Mouse (Mus musculus): ENCODE data around the gene Ube4b. TPM values are rescaled to one million over a fixed set of nuclear protein-coding genes. Genes with fewer than 3 reads are reported as not detected.

Gene Ube4b
- polyA plus RNA-seq, 1 experiment from 2014 or later = 14.2 TPM

DNA sequence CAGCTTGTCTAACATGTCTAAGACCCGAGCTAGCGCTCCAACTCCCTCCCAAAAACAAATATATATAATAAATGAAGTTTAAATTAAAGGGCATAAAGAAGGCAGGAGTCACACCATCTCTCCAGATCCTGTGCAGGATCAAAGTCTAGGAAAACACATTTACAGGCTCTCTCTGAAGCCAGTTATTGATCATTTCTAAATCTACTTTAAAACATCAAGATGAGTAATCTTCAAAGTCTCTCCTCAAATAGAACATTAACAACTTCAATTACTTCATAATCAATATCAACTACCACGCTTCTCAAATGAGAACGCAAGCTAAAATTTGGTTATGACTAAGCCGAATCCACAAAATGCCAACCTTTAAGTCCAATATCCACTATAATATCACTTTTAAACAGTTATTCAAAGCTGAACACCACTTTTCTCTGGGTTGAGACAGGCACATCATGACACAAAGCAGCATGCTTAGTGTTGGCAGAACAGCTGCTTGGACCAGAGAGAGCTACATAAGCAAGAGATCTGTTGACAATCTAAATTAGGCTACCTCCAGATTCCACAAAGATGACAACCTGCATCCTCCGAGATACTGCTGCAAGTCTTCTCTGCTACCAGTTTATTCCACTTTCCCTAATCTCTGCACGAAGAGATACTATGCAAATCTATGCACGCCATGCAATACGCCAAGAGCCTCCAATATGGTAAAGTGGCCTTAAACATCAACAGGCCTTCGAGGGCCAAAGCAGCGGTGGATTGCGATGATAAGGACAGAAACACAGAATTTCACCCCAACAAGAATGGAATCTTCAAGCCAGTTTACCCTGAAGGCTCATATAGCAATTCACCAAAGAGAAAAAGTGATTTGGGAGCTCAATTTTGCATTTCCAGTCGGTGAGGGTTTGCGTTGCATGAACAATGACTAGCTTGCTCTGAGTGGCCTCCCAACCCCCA, 120.5 kb downstream of the Ube4b start:
- no peak for TF ChIP-seq CTCF (IDR thresholded peaks at IDR 0.05)
- no peak for TF ChIP-seq EP300 (IDR thresholded peaks at IDR 0.05)
- Histone ChIP-seq H3K4me1 (ENCODE audit: insufficient read depth, low read depth, low read length) (peaks cover 23% of the 10 kb centered on the region; the same call in 1 of the 2 replicates), H3K9ac (replicated peaks; ENCODE audit: low read depth) (peak overlapping the region; percentile 89), H3K4me3 (ENCODE audit: low read depth, low read length) (peak overlapping the region; percentile 96), H3K27ac (ENCODE audit: low read length) (peak overlapping the region; percentile 96; the same call in 1 of the 2 replicates), H3K36me3 (ENCODE audit: insufficient read depth, low read length) (no peaks in the 10 kb centered on the region), H3K9me3 (ENCODE audit: low read length) (no peaks in the 10 kb centered on the region), H3K27me3 (replicated peaks; ENCODE audit: insufficient read depth, low read length) (no peaks in the 10 kb centered on the region), H3K4me2 (replicated peaks; ENCODE audit: low read depth, low read length) (peak overlapping the region; percentile 85)
- 38% methylated on average over 14 of the region's 14 CpGs for WGBS
- ATAC-seq = no peak
- no peak for DNase-seq (ENCODE audit: low spot score)

- WGBS = 53% methylated on average over 1 of the region's 1 CpGs
- no peak for TF ChIP-seq CTCF (IDR thresholded peaks at IDR 0.05)
- TF ChIP-seq EP300 (IDR thresholded peaks at IDR 0.05) = no peak
- H3K27ac ChIP-seq (ENCODE audit: low read length) = no peak overlapping the region
- no peaks in the 10 kb centered on the region for H3K9me3 ChIP-seq (ENCODE audit: low read length)
- no peaks in the 10 kb centered on the region for H3K27me3 ChIP-seq (replicated peaks; ENCODE audit: insufficient read depth, low read length)
- DNase-seq (ENCODE audit: low spot score) (peak; percentile 44), ATAC-seq (no peak)
- H3K36me3 ChIP-seq (ENCODE audit: insufficient read depth, low read length) = no peaks in the 10 kb centered on the region
- H3K4me3 ChIP-seq (ENCODE audit: low read depth, low read length) = no peak overlapping the region
- no peak overlapping the region for H3K9ac ChIP-seq (replicated peaks; ENCODE audit: low read depth)
- no peak overlapping the region for H3K4me2 ChIP-seq (replicated peaks; ENCODE audit: low read depth, low read length)
- peaks cover 23% of the 10 kb centered on the region; the same call in 1 of the 2 replicates for H3K4me1 ChIP-seq (ENCODE audit: insufficient read depth, low read depth, low read length)
These were observed 122.1 kb downstream of the Ube4b start for GRCm38 (mm10) chr4:149304466-149304865.

DNA sequence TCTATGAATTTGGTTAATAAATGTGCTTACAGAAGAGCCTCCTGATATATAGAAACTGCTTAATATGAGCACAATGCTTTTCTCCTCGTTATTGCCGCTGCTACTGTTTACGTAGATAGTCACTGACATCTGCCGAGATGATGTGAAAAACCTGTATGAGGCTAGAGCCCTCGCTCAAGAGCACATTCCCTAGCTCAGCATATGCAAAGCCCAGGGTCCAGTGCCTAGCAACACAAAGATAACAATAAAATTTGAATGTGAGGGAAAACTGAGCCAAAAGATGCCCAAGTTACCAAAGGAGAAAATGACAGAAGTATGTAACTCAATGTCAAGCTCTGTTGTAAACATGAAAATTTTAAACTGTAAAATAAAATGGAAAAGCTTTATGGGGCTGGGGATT, 123.0 kb downstream of the Ube4b start:
- Histone ChIP-seq H3K9me3 (ENCODE audit: low read length) (no peaks in the 10 kb centered on the region), H3K27ac (ENCODE audit: low read length) (no peak overlapping the region), H3K4me2 (replicated peaks; ENCODE audit: low read depth, low read length) (peak overlapping the region; percentile 20; the same call in 1 of the 2 replicates), H3K9ac (replicated peaks; ENCODE audit: low read depth) (no peak overlapping the region), H3K27me3 (replicated peaks; ENCODE audit: insufficient read depth, low read length) (no peaks in the 10 kb centered on the region), H3K4me3 (ENCODE audit: low read depth, low read length) (no peak overlapping the region), H3K36me3 (ENCODE audit: insufficient read depth, low read length) (no peaks in the 10 kb centered on the region), H3K4me1 (ENCODE audit: insufficient read depth, low read depth, low read length) (peaks cover 23% of the 10 kb centered on the region; the same call in 1 of the 2 replicates)
- ATAC-seq = no peak
- WGBS = 44% methylated on average over 5 of the region's 5 CpGs
- DNase-seq (ENCODE audit: low spot score) = peak; percentile 12
- TF ChIP-seq EP300 (IDR thresholded peaks at IDR 0.05) (no peak), CTCF (IDR thresholded peaks at IDR 0.05) (no peak)

- H3K36me3 ChIP-seq (ENCODE audit: insufficient read depth, low read length) = no peaks in the 10 kb centered on the region
- H3K27ac ChIP-seq (ENCODE audit: low read length) = 0 out of 2 replicates have a peak overlapping the region, but pooled peaks have one; percentile 9
- no peak overlapping the region for H3K4me3 ChIP-seq (ENCODE audit: low read depth, low read length)
- no peak overlapping the region for H3K9ac ChIP-seq (replicated peaks; ENCODE audit: low read depth)
- no peaks in the 10 kb centered on the region for H3K9me3 ChIP-seq (ENCODE audit: low read length)
- ATAC-seq = no peak
- 66% methylated on average over 5 of the region's 5 CpGs for WGBS
- DNase-seq (ENCODE audit: low spot score) = no peak
- no peak for TF ChIP-seq EP300 (IDR thresholded peaks at IDR 0.05)
- no peak for TF ChIP-seq CTCF (IDR thresholded peaks at IDR 0.05)
- H3K4me1 ChIP-seq (ENCODE audit: insufficient read depth, low read depth, low read length) = peaks cover 23% of the 10 kb centered on the region; the same call in 1 of the 2 replicates
- H3K27me3 ChIP-seq (replicated peaks; ENCODE audit: insufficient read depth, low read length) = no peaks in the 10 kb centered on the region
- 0 out of 2 replicates have a peak overlapping the region, but pooled peaks have one; percentile 20 for H3K4me2 ChIP-seq (replicated peaks; ENCODE audit: low read depth, low read length)
These were observed 123.8 kb downstream of the Ube4b start for GRCm38 (mm10) chr4:149302751-149303150.

- Histone ChIP-seq H3K9ac (replicated peaks; ENCODE audit: low read depth) (no peak overlapping the region), H3K27ac (ENCODE audit: low read length) (no peak overlapping the region)
- WGBS = 35% methylated on average over 3 of the region's 3 CpGs
These were observed 124.4 kb downstream of the Ube4b start for GRCm38 (mm10) chr4:149302136-149302535.

GRCm38 (mm10) chr4:149296501-149296900, 130.0 kb downstream of the Ube4b start:
- no peaks in the 10 kb centered on the region for H3K27me3 ChIP-seq (replicated peaks; ENCODE audit: insufficient read depth, low read length)
- H3K36me3 ChIP-seq (ENCODE audit: insufficient read depth, low read length) = no peaks in the 10 kb centered on the region
- TF ChIP-seq EP300 (IDR thresholded peaks at IDR 0.05) (no peak), CTCF (IDR thresholded peaks at IDR 0.05) (no peak)
- H3K9me3 ChIP-seq (ENCODE audit: low read length) = no peaks in the 10 kb centered on the region
- H3K27ac ChIP-seq (ENCODE audit: low read length) = no peak overlapping the region
- ATAC-seq = peak; percentile 28
- H3K9ac ChIP-seq (replicated peaks; ENCODE audit: low read depth) = no peak overlapping the region
- no peak overlapping the region for H3K4me3 ChIP-seq (ENCODE audit: low read depth, low read length)
- 69% methylated on average over 2 of the region's 2 CpGs for WGBS
- H3K4me1 ChIP-seq (ENCODE audit: insufficient read depth, low read depth, low read length) = peaks cover 4% of the 10 kb centered on the region; the same call in 1 of the 2 replicates
- DNase-seq (ENCODE audit: low spot score) = peak; percentile 57
- no peak overlapping the region for H3K4me2 ChIP-seq (replicated peaks; ENCODE audit: low read depth, low read length)

More at GRCm38 (mm10) chr4:149302136-149302535, 124.4 kb downstream of the Ube4b start:
- Histone ChIP-seq H3K4me2 (replicated peaks; ENCODE audit: low read depth, low read length) (no peak overlapping the region), H3K36me3 (ENCODE audit: insufficient read depth, low read length) (no peaks in the 10 kb centered on the region), H3K27me3 (replicated peaks; ENCODE audit: insufficient read depth, low read length) (no peaks in the 10 kb centered on the region), H3K4me1 (ENCODE audit: insufficient read depth, low read depth, low read length) (peaks cover 23% of the 10 kb centered on the region; the same call in 1 of the 2 replicates), H3K9me3 (ENCODE audit: low read length) (no peaks in the 10 kb centered on the region), H3K4me3 (ENCODE audit: low read depth, low read length) (no peak overlapping the region)
- no peak for TF ChIP-seq EP300 (IDR thresholded peaks at IDR 0.05)
- TF ChIP-seq CTCF (IDR thresholded peaks at IDR 0.05) = no peak
- no peak for DNase-seq (ENCODE audit: low spot score)
- ATAC-seq = no peak
